Mouse (Mus musculus) myocyte (in vitro differentiated cells): Measurements from ENCODE around the gene Ascl3.

Experiments used
- POLR2A ChIP-seq: IDR thresholded peaks from one replicate; pipeline ENCODE4 v1.6.1; 2011; ENCODE audit warnings: low read depth, mild to moderate bottlenecking, control low read depth, moderate library complexity; ENCODE audit not compliant: insufficient read length
- POLR2AphosphoS2 ChIP-seq: IDR thresholded peaks from one replicate; pipeline ENCODE4 v1.6.1; 2011; ENCODE audit warnings: low read depth, control low read depth; ENCODE audit not compliant: insufficient read length
- SRF ChIP-seq: IDR thresholded peaks from one replicate; pipeline ENCODE4 v1.6.1; 2011; ENCODE audit warnings: low read depth; ENCODE audit not compliant: control insufficient read depth, insufficient read length
- USF1 ChIP-seq: IDR thresholded peaks from one replicate; pipeline ENCODE4 v1.6.1; 2011; ENCODE audit warnings: low read depth, mild to moderate bottlenecking, control low read depth, moderate library complexity

DNA sequence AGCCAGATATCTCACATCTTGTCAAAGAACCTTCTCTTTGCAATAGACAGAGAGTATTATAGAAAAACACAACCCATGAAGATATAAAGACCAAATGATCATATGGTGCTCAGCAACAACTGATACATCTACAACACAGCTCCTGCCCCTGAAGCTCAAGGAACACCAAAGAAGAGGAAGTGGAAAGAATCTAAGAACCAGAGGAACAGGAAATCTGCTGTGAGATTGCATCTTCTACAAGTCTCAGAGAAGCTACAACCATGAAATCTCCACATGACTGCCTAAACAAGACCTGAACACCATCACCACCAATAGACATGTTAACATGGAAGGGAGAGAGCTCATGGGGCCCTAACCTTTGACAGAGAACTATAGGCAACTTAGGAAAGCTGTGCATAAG is 40.7 kb upstream of the Ascl3 start:
- TF ChIP-seq USF1 (no peak), POLR2AphosphoS2 (no peak), POLR2A (no peak), SRF (no peak)
